Mouse (Mus musculus): Measurements from ENCODE around the gene Slc34a1. TPM values are rescaled to one million over a fixed set of nuclear protein-coding genes. Genes with fewer than 3 reads are reported as not detected.

Gene Slc34a1
- not detected for total RNA-seq (2021)
- long read RNA-seq, experiment 1, result 0 reads
- long read RNA-seq, experiment 2, result 0 reads

GRCm38 (mm10) chr13:55398088-55398487, at the start of gene Slc34a1:
TSS of gene Slc34a1 (plus strand) at chr13:55398187.
- DNase-seq, result no peak

GRCm38 (mm10) chr13:55361145-55361544, 36.8 kb upstream of the Slc34a1 start:
- no peak for DNase-seq

- no peak for DNase-seq
These were observed 36.0 kb upstream of the Slc34a1 start for GRCm38 (mm10) chr13:55361974-55362452.

GRCm38 (mm10) chr13:55362453-55363060, 35.4 kb upstream of the Slc34a1 start, which contains the start of gene Lman2:
TSS of gene Lman2 (minus strand) at chr13:55362783.
- DNase-seq, result peak; percentile 98

GRCm38 (mm10) chr13:55368401-55368800, 29.6 kb upstream of the Slc34a1 start:
- no peak for DNase-seq

GRCm38 (mm10) chr13:55369531-55370114, 28.4 kb upstream of the Slc34a1 start, which contains the start of gene Rgs14:
TSS of gene Rgs14 (plus strand) at chr13:55369732.
- peak; percentile 32 for DNase-seq

GRCm38 (mm10) chr13:55370234-55370633, 27.8 kb upstream of the Slc34a1 start:
- no peak for DNase-seq

GRCm38 (mm10) chr13:55371007-55371681, 26.8 kb upstream of the Slc34a1 start:
- peak; percentile 39 for DNase-seq

- DNase-seq, result no peak
These were observed 26.2 kb upstream of the Slc34a1 start for GRCm38 (mm10) chr13:55371740-55372139.

GRCm38 (mm10) chr13:55374206-55374924, 23.6 kb upstream of the Slc34a1 start:
- no peak for DNase-seq

GRCm38 (mm10) chr13:55375877-55376276, 22.1 kb upstream of the Slc34a1 start:
- DNase-seq, result no peak

- DNase-seq, result no peak
These were observed 18.9 kb upstream of the Slc34a1 start for GRCm38 (mm10) chr13:55378907-55379580.

- no peak for DNase-seq
These were observed 16.2 kb upstream of the Slc34a1 start for GRCm38 (mm10) chr13:55381790-55382189.

GRCm38 (mm10) chr13:55390644-55391043, 7.3 kb upstream of the Slc34a1 start:
- no peak for DNase-seq

GRCm38 (mm10) chr13:55391626-55392029, 6.4 kb upstream of the Slc34a1 start:
- DNase-seq, result no peak

- DNase-seq, result no peak
These were observed 5.1 kb upstream of the Slc34a1 start for GRCm38 (mm10) chr13:55392933-55393332.

- DNase-seq, result no peak
These were observed 1.5 kb downstream of the Slc34a1 start for GRCm38 (mm10) chr13:55399300-55400038.

GRCm38 (mm10) chr13:55400039-55400346, 2.0 kb downstream of the Slc34a1 start:
- no peak for DNase-seq

- DNase-seq, result no peak
These were observed 5.3 kb downstream of the Slc34a1 start for GRCm38 (mm10) chr13:55403266-55403665.

GRCm38 (mm10) chr13:55403935-55404852, 6.2 kb downstream of the Slc34a1 start:
- no peak for DNase-seq

Measured in gastrocnemius, postnatal 25 days (tissue).